Mouse (Mus musculus) midbrain, embryonic 16.5 days (tissue): ENCODE data around the gene Luzp1. TPM values are rescaled to one million over a fixed set of nuclear protein-coding genes. Genes with fewer than 3 reads are reported as not detected.

Experiments used
- ATAC-seq: fragments of 200-750 bp; cut with Nextera tagmentation; 2 replicates; pipeline ENCODE4 v1.8.0; 2017; ENCODE audit warnings: moderate TSS enrichment
- H3K27ac ChIP-seq: fragments of 300-500 bp; sonication (generic); 2 replicates; pipeline ENCODE4 v1.5.1; 2014; ENCODE audit warnings: mild to moderate bottlenecking, low read length, mixed read lengths
- H3K27me3 ChIP-seq: fragments of 300-500 bp; sonication (generic); 2 replicates; pipeline ENCODE4 v1.6.1; 2014; ENCODE audit warnings: low read depth, low read length, mixed read lengths; ENCODE audit not compliant: control insufficient read depth, insufficient read depth
- H3K36me3 ChIP-seq: fragments of 300-500 bp; sonication (generic); 2 replicates; pipeline ENCODE4 v1.6.1; 2014; ENCODE audit warnings: mild to moderate bottlenecking, low read length, moderate library complexity, mixed read lengths; ENCODE audit not compliant: control insufficient read depth, insufficient read depth
- H3K4me1 ChIP-seq: fragments of 300-500 bp; sonication (generic); 2 replicates; pipeline ENCODE4 v1.6.1; 2014; ENCODE audit warnings: mild to moderate bottlenecking, low read length, mixed read lengths; ENCODE audit not compliant: control insufficient read depth, insufficient read depth
- H3K4me2 ChIP-seq: fragments of 300-500 bp; sonication (generic); 2 replicates; pipeline ENCODE4 v1.6.1; 2014; ENCODE audit warnings: mild to moderate bottlenecking, low read length, mixed read lengths
- H3K4me3 ChIP-seq: fragments of 300-500 bp; sonication (generic); 2 replicates; pipeline ENCODE4 v1.5.1; 2014; ENCODE audit warnings: low read depth, mild to moderate bottlenecking, low read length, moderate library complexity, mixed read lengths
- H3K9ac ChIP-seq: fragments of 300-500 bp; sonication (generic); 2 replicates; pipeline ENCODE4 v1.6.1; 2014; ENCODE audit warnings: low read depth, low read length, mixed read lengths
- H3K9me3 ChIP-seq: fragments of 300-500 bp; sonication (generic); replicated peaks from 2 replicates; pipeline ENCODE4 v1.6.1; 2014; ENCODE audit warnings: mild to moderate bottlenecking, low read length, mixed read lengths; ENCODE audit not compliant: control insufficient read depth, poor library complexity, severe bottlenecking
- WGBS: fragments of 180-500 bp; shearing (Covaris S2); extraction: QIAGEN DNeasy Blood & Tissue Kit; methylation state at CpG from one replicate; pipeline ENCODE4 v1.1.7; 2014; 5-methylcytosine and 5-hydroxymethylcytosine counted together
- polyA plus RNA-seq: library from polyadenylated mRNA; unstranded; fragments of >200 nt; fragmentation: Nextera tagmentation; extraction: Ambion mirVana; gene quantifications from 2 replicates; pipeline ENCODE4 v1.2.1, GENCODE M21; 2015

Luzp1 gene
- polyA plus RNA-seq, 1 experiment from 2014 or later = 40.8 TPM

- 87% methylated on average over 4 of the region's 4 CpGs for WGBS
- no peaks in the 10 kb centered on the region for H3K36me3 ChIP-seq
- no peak overlapping the region for H3K9ac ChIP-seq
- no peak overlapping the region for H3K27ac ChIP-seq
- peaks cover 19% of the 10 kb centered on the region for H3K4me1 ChIP-seq
- H3K4me3 ChIP-seq = no peak overlapping the region
- no peaks in the 10 kb centered on the region for H3K27me3 ChIP-seq
- no peak for ATAC-seq
- H3K4me2 ChIP-seq = no peak overlapping the region
- no peaks in the 10 kb centered on the region for H3K9me3 ChIP-seq
These were observed 117.8 kb downstream of the Luzp1 start for GRCm38 (mm10) chr4:136587221-136587827.

DNA sequence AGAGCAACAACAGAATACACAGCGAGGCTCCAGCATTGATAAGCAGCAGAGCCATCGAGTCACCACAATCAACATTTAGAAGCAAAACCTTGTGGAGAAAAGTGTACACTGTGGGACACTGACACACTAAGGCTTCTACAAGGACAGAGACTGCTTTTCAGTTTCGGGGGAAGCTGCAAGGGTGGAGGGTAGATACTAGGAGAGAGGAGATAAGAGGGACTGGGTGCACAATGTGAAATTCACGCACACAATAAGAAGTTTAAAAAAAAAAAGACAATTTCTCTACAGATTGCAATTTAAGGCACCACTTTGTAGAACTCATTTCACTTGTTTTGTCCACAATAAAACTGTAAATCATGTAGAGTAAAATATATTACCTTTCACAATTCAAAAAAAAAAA is 118.4 kb downstream of the Luzp1 start:
- Histone ChIP-seq H3K36me3 (no peaks in the 10 kb centered on the region), H3K4me2 (no peak overlapping the region), H3K9me3 (no peaks in the 10 kb centered on the region), H3K27me3 (no peaks in the 10 kb centered on the region), H3K4me1 (peaks cover 20% of the 10 kb centered on the region), H3K9ac (no peak overlapping the region), H3K4me3 (no peak overlapping the region), H3K27ac (no peak overlapping the region)
- 92% methylated on average over 4 of the region's 4 CpGs for WGBS
- no peak for ATAC-seq

DNA sequence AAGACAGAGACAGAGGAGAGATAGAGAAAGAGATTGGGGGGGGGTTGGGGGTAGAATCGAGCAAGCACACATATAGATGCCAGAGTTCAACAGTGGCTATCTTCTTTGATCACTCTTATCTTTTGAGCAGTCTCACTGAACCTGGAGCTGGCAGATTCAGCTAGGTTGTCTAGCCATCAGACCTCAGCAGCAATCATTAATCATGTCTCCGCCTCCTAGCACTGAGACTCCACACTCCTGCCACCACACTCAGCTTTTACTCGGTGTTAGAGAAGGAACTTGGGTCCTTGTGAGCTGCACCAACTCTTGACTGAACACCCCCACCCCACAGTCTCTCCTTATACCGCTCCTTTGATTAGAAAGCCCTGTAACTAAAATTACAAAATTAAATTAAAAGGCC is 122.5 kb downstream of the Luzp1 start:
- peaks cover 26% of the 10 kb centered on the region for H3K4me1 ChIP-seq
- no peaks in the 10 kb centered on the region for H3K36me3 ChIP-seq
- no peaks in the 10 kb centered on the region for H3K27me3 ChIP-seq
- no peak for ATAC-seq
- 73% methylated on average over 4 of the region's 4 CpGs for WGBS
- H3K27ac ChIP-seq = no peak overlapping the region
- no peak overlapping the region for H3K4me3 ChIP-seq
- H3K4me2 ChIP-seq = no peak overlapping the region
- H3K9ac ChIP-seq = no peak overlapping the region
- H3K9me3 ChIP-seq = no peaks in the 10 kb centered on the region

- Histone ChIP-seq H3K36me3 (no peaks in the 10 kb centered on the region), H3K27ac (no peak overlapping the region), H3K4me1 (peaks cover 27% of the 10 kb centered on the region), H3K4me2 (no peak overlapping the region), H3K4me3 (no peak overlapping the region), H3K27me3 (no peaks in the 10 kb centered on the region), H3K9me3 (no peaks in the 10 kb centered on the region), H3K9ac (no peak overlapping the region)
- no peak for ATAC-seq
- 83% methylated on average over 2 of the region's 2 CpGs for WGBS
These were observed 124.4 kb downstream of the Luzp1 start for GRCm38 (mm10) chr4:136594006-136594405.

GRCm38 (mm10) chr4:136595221-136595620 is 125.7 kb downstream of the Luzp1 start:
- no peak for ATAC-seq
- Histone ChIP-seq H3K4me2 (no peak overlapping the region), H3K9ac (no peak overlapping the region), H3K36me3 (no peaks in the 10 kb centered on the region), H3K4me3 (no peak overlapping the region), H3K9me3 (no peaks in the 10 kb centered on the region), H3K4me1 (peaks cover 23% of the 10 kb centered on the region), H3K27ac (no peak overlapping the region), H3K27me3 (no peaks in the 10 kb centered on the region)
- 90% methylated on average over 6 of the region's 6 CpGs for WGBS

- Histone ChIP-seq H3K9me3 (no peaks in the 10 kb centered on the region), H3K27me3 (no peaks in the 10 kb centered on the region), H3K36me3 (no peaks in the 10 kb centered on the region), H3K4me3 (no peak overlapping the region), H3K9ac (no peak overlapping the region), H3K4me2 (no peak overlapping the region), H3K27ac (no peak overlapping the region), H3K4me1 (peaks cover 29% of the 10 kb centered on the region)
- ATAC-seq = no peak
- WGBS = 95% methylated on average over 7 of the region's 7 CpGs
These were observed 128.8 kb downstream of the Luzp1 start for GRCm38 (mm10) chr4:136598268-136598876.

GRCm38 (mm10) chr4:136599869-136600268 is 130.3 kb downstream of the Luzp1 start:
- Histone ChIP-seq H3K4me2 (peak overlapping the region; percentile 79), H3K27me3 (no peaks in the 10 kb centered on the region), H3K9me3 (no peaks in the 10 kb centered on the region), H3K4me3 (no peak overlapping the region), H3K27ac (no peak overlapping the region), H3K9ac (no peak overlapping the region), H3K4me1 (peaks cover 22% of the 10 kb centered on the region), H3K36me3 (no peaks in the 10 kb centered on the region)
- WGBS = 96% methylated on average over 3 of the region's 3 CpGs
- ATAC-seq = no peak

DNA sequence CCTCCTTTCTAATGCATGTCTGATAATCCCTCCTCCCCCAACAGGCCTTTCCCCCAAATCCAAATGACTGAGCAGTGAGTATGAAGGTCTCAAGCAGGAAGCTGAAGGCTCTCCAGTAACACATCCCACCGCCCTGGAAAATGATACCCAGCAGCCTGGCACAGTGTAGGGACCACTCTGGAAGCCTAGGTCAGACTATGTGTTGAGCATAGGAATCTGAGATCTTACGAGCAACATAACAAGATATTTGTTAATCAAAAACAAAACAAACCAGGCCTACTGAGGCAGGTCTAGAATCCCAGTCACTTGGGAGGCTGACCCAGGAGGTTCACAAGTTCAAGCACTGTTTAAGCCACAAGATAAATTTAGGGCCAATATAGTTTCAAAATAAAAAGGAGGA is 131.0 kb downstream of the Luzp1 start:
- H3K4me3 ChIP-seq = peak overlapping the region; percentile 100
- peaks cover 17% of the 10 kb centered on the region for H3K4me1 ChIP-seq
- H3K36me3 ChIP-seq = no peaks in the 10 kb centered on the region
- no peak overlapping the region for H3K9ac ChIP-seq
- peak overlapping the region; percentile 79 for H3K4me2 ChIP-seq
- WGBS = 92% methylated on average over 2 of the region's 2 CpGs
- H3K27ac ChIP-seq = no peak overlapping the region
- ATAC-seq = no peak
- no peaks in the 10 kb centered on the region for H3K27me3 ChIP-seq
- H3K9me3 ChIP-seq = no peaks in the 10 kb centered on the region

DNA sequence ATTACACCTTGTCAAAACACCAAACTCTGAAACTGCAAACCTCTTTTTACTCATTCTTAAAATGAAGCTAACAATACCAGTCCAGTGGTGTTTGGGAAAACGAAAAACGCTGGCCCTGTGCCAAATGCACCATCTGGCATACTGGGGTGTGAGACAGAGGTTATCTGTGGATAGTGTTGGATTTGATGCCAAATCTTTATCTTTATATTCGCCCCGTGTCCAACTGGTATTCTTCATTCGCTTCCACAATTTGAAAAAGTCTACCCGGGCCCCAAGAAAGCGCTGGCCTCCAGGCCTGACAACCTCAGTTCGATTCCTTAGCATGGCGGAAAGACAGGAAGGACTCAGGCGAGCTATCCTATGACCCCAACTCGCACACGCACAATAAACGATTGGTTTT is 131.9 kb downstream of the Luzp1 start:
- H3K27ac ChIP-seq = peak overlapping the region; percentile 97
- H3K9me3 ChIP-seq = no peaks in the 10 kb centered on the region
- peaks cover 17% of the 10 kb centered on the region for H3K4me1 ChIP-seq
- H3K36me3 ChIP-seq = no peaks in the 10 kb centered on the region
- peak overlapping the region; percentile 79 for H3K4me2 ChIP-seq
- H3K4me3 ChIP-seq = peak overlapping the region; percentile 100
- ATAC-seq = no peak
- 1% methylated on average over 13 of the region's 13 CpGs for WGBS
- no peaks in the 10 kb centered on the region for H3K27me3 ChIP-seq
- peak overlapping the region; percentile 100 for H3K9ac ChIP-seq
